In the genomic region with DNA sequence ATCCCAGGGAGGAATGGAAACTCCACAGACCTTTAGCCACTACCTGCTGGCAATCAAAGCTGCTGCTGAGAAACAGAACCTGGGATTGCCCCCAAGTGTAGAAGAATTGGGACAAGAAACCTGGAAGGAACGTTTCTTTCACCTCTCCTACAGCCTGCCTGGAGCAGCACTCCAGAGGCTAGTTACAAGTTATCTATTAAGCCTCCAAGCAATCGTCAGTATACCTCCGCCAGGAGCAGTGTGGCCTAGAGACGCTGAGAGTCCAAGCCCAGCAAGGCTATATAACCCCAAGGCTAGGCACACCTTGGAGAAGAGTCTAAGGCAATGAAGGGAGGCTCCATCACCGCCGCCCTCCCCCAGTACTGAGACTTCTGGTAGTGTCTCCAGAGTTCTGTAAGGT, we compare ENCODE assay signal across 17 mouse cellular contexts. TPM values are rescaled to one million over a fixed set of nuclear protein-coding genes. Genes with fewer than 3 reads are reported as not detected.
DNase-seq lines count a peak whose midpoint lies in the region; ATAC-seq lines count a peak whose summit lies in the region.
"Had no signal": no experiment of that assay in that cellular context is flagged by ENCODE, and none has a peak within 500 bp of the region (broad histone marks: within the 10 kb centered on the region; RNA-seq: fewer than 3 reads in every experiment).

No protein-coding gene starts in this region.

- DNase-seq in forebrain, embryonic 11.5 days (ENCODE audit: low spot score), result peak; percentile 57
- no peak for DNase-seq in layer of hippocampus, postnatal 14 days (ENCODE audit: low spot score in 2 of 2)
- DNase-seq in spleen, postnatal 36 days (ENCODE audit: low spot score in 2 of 2), result no peak
- DNase-seq: adrenal gland, adult 8-10 months; heart, adult 18-20 months; liver; right cerebral cortex, postnatal 25 days; thymus, adult 2 months had no signal

- peaks cover 26% of the 10 kb centered on the region for H3K4me1 ChIP-seq in forebrain, embryonic 11.5 days (replicated peaks; ENCODE audit: control insufficient read depth, insufficient read depth, low read length)
- peaks cover 45% of the 10 kb centered on the region for H3K4me1 ChIP-seq in forebrain, embryonic 15.5 days
- peaks cover 36% of the 10 kb centered on the region for H3K4me1 ChIP-seq in midbrain, embryonic 12.5 days
- H3K4me1 ChIP-seq in midbrain, embryonic 15.5 days, result peaks cover 4% of the 10 kb centered on the region; the same call in 1 of the 2 replicates
- peaks cover 64% of the 10 kb centered on the region for H3K4me1 ChIP-seq in forebrain, embryonic 13.5 days
- peaks cover 6% of the 10 kb centered on the region; the same call in 1 of the 2 replicates for H3K4me1 ChIP-seq in stomach, embryonic 16.5 days (ENCODE audit: control insufficient read depth, insufficient read depth, low read length)

- no peaks in the 10 kb centered on the region for H3K36me3 ChIP-seq in forebrain, embryonic 11.5 days (ENCODE audit: control insufficient read depth, insufficient read depth, low read length)
- H3K36me3 ChIP-seq in forebrain, embryonic 15.5 days, result no peaks in the 10 kb centered on the region
- no peaks in the 10 kb centered on the region for H3K36me3 ChIP-seq in midbrain, embryonic 12.5 days
- H3K36me3 ChIP-seq in midbrain, embryonic 15.5 days (replicated peaks), result no peaks in the 10 kb centered on the region
- no peaks in the 10 kb centered on the region for H3K36me3 ChIP-seq in forebrain, embryonic 13.5 days (ENCODE audit: poor library complexity, severe bottlenecking)
- H3K36me3 ChIP-seq in stomach, embryonic 16.5 days (ENCODE audit: control insufficient read depth, insufficient read depth, low read length), result no peaks in the 10 kb centered on the region
- H3K36me3 ChIP-seq: kidney, embryonic 15.5 days had no signal

- no peak overlapping the region for H3K27ac ChIP-seq in forebrain, embryonic 11.5 days (ENCODE audit: low read depth, low read length)
- no peak overlapping the region for H3K27ac ChIP-seq in forebrain, embryonic 15.5 days (replicated peaks)
- H3K27ac ChIP-seq in midbrain, embryonic 12.5 days (replicated peaks), result no peak overlapping the region
- no peak overlapping the region for H3K27ac ChIP-seq in midbrain, embryonic 15.5 days
- H3K27ac ChIP-seq in forebrain, embryonic 13.5 days, result no peak overlapping the region
- H3K27ac ChIP-seq in stomach, embryonic 16.5 days (ENCODE audit: low read length), result no peak overlapping the region
- H3K27ac ChIP-seq: kidney, embryonic 15.5 days; macrophage had no signal

- 10% methylated on average over 6 of the region's 6 CpGs for WGBS in forebrain, embryonic 11.5 days
- WGBS in forebrain, embryonic 15.5 days, result 52% methylated on average over 6 of the region's 6 CpGs
- 9% methylated on average over 6 of the region's 6 CpGs for WGBS in midbrain, embryonic 12.5 days
- WGBS in midbrain, embryonic 15.5 days, result 11% methylated on average over 6 of the region's 6 CpGs
- WGBS in forebrain, embryonic 13.5 days, result 36% methylated on average over 6 of the region's 6 CpGs
- 0% methylated on average over 6 of the region's 6 CpGs for WGBS in stomach, embryonic 16.5 days

- H3K4me2 ChIP-seq in forebrain, embryonic 11.5 days (ENCODE audit: low read depth, low read length, severe bottlenecking), result no peak overlapping the region
- H3K4me2 ChIP-seq in forebrain, embryonic 15.5 days (replicated peaks), result no peak overlapping the region
- 0 out of 2 replicates have a peak overlapping the region, but pooled peaks have one; percentile 2 for H3K4me2 ChIP-seq in midbrain, embryonic 12.5 days (replicated peaks)
- H3K4me2 ChIP-seq in midbrain, embryonic 15.5 days, result no peak overlapping the region
- H3K4me2 ChIP-seq in forebrain, embryonic 13.5 days, result peak overlapping the region; percentile 78; the same call in 1 of the 2 replicates
- no peak overlapping the region for H3K4me2 ChIP-seq in stomach, embryonic 16.5 days (ENCODE audit: low read depth, low read length)
- H3K4me2 ChIP-seq: kidney, embryonic 15.5 days; lung, embryonic 14.5 days had no signal

- no peak for ATAC-seq in forebrain, embryonic 11.5 days (replicated peaks; ENCODE audit: low FRiP score)
- ATAC-seq in forebrain, embryonic 15.5 days (replicated peaks), result no peak
- ATAC-seq in midbrain, embryonic 12.5 days (ENCODE audit: low FRiP score, low read depth), result no peak
- ATAC-seq in midbrain, embryonic 15.5 days (replicated peaks), result no peak
- ATAC-seq in forebrain, embryonic 13.5 days, result no peak
- 0 out of 2 replicates have a peak, but pooled peaks have one; percentile 2 for ATAC-seq in stomach, embryonic 16.5 days (ENCODE audit: insufficient read depth, low FRiP score)

- H3K4me3 ChIP-seq in forebrain, embryonic 11.5 days (ENCODE audit: low read depth, low read length), result no peak overlapping the region
- no peak overlapping the region for H3K4me3 ChIP-seq in forebrain, embryonic 15.5 days
- no peak overlapping the region; the same call in 1 of the 2 replicates for H3K4me3 ChIP-seq in midbrain, embryonic 12.5 days
- H3K4me3 ChIP-seq in midbrain, embryonic 15.5 days, result no peak overlapping the region
- no peak overlapping the region for H3K4me3 ChIP-seq in forebrain, embryonic 13.5 days
- H3K4me3 ChIP-seq in stomach, embryonic 16.5 days (replicated peaks; ENCODE audit: low read length), result no peak overlapping the region
- H3K4me3 ChIP-seq: kidney, embryonic 15.5 days had no signal

- no peaks in the 10 kb centered on the region for H3K9me3 ChIP-seq in forebrain, embryonic 11.5 days (ENCODE audit: control insufficient read depth, low read length)
- no peaks in the 10 kb centered on the region for H3K9me3 ChIP-seq in forebrain, embryonic 15.5 days
- H3K9me3 ChIP-seq in midbrain, embryonic 12.5 days, result no peaks in the 10 kb centered on the region
- H3K9me3 ChIP-seq in midbrain, embryonic 15.5 days, result no peaks in the 10 kb centered on the region
- H3K9me3 ChIP-seq in forebrain, embryonic 13.5 days (replicated peaks), result no peaks in the 10 kb centered on the region
- H3K9me3 ChIP-seq in stomach, embryonic 16.5 days (replicated peaks; ENCODE audit: control insufficient read depth, low read length), result no peaks in the 10 kb centered on the region
- H3K9me3 ChIP-seq: kidney, embryonic 15.5 days had no signal

- no peak overlapping the region for H3K9ac ChIP-seq in forebrain, embryonic 11.5 days (ENCODE audit: low read length)
- H3K9ac ChIP-seq in forebrain, embryonic 15.5 days (replicated peaks), result no peak overlapping the region
- no peak overlapping the region for H3K9ac ChIP-seq in midbrain, embryonic 12.5 days (replicated peaks)
- no peak overlapping the region for H3K9ac ChIP-seq in midbrain, embryonic 15.5 days
- H3K9ac ChIP-seq in forebrain, embryonic 13.5 days, result no peak overlapping the region
- no peak overlapping the region for H3K9ac ChIP-seq in stomach, embryonic 16.5 days (ENCODE audit: low read length)
- H3K9ac ChIP-seq: kidney, embryonic 15.5 days; lung, embryonic 14.5 days had no signal

- H3K27me3 ChIP-seq in forebrain, embryonic 11.5 days (ENCODE audit: control insufficient read depth, insufficient read depth, low read length), result peaks cover 75% of the 10 kb centered on the region
- peaks cover 75% of the 10 kb centered on the region for H3K27me3 ChIP-seq in forebrain, embryonic 15.5 days
- H3K27me3 ChIP-seq in midbrain, embryonic 12.5 days, result peaks cover 99% of the 10 kb centered on the region
- peaks cover 86% of the 10 kb centered on the region for H3K27me3 ChIP-seq in midbrain, embryonic 15.5 days (replicated peaks)
- peaks cover 92% of the 10 kb centered on the region for H3K27me3 ChIP-seq in forebrain, embryonic 13.5 days
- peaks cover 93% of the 10 kb centered on the region for H3K27me3 ChIP-seq in stomach, embryonic 16.5 days (ENCODE audit: control insufficient read depth, insufficient read depth, low read length)

RNA-seq across cellular contexts. Expression of a gene that starts 2.4 kb away (rescaled TPM):
- 97.2 and 103 TPM in 2 replicates for polyA plus RNA-seq in forebrain, embryonic 11.5 days (2014; fragmentation: Nextera tagmentation; extraction: Ambion mirVana)
- 45.0 and 57.0 TPM in 2 replicates for polyA plus RNA-seq in forebrain, embryonic 15.5 days (2015; fragmentation: Nextera tagmentation; extraction: Ambion mirVana)
- 21.5 and 74.8 TPM in 2 replicates for polyA plus RNA-seq in midbrain, embryonic 12.5 days (2016; fragmentation: Nextera tagmentation; extraction: Ambion mirVana)
- polyA plus RNA-seq in midbrain, embryonic 15.5 days (2015; fragmentation: Nextera tagmentation; extraction: Ambion mirVana), result 22.5 and 23.3 TPM in 2 replicates
- polyA plus RNA-seq in forebrain, embryonic 13.5 days (2015; fragmentation: Nextera tagmentation; extraction: Ambion mirVana), result 87.1 and 92.7 TPM in 2 replicates
- 1.4 and 1.7 TPM in 2 replicates for polyA plus RNA-seq in stomach, embryonic 16.5 days (2015; fragmentation: Nextera tagmentation; extraction: Ambion mirVana)
- total RNA-seq in layer of hippocampus, postnatal 14 days (2021), result 10 to 100 TPM; 11.1 to 11.2 TPM
- total RNA-seq: adrenal gland, adult 8-10 months; heart, adult 18-20 months had no signal
- polyA plus RNA-seq: heart, embryonic 16.5 days; lung, embryonic 14.5 days; macrophage had no signal

Comparison
In these comparisons a context has a peak if more than half of its experiments do, and no peak if none do; other contexts are left out.
1. H3K4me2 ChIP-seq: peak in midbrain, embryonic 12.5 days (single experiment) and forebrain, embryonic 13.5 days (single experiment); none in forebrain, embryonic 11.5 days (single experiment), forebrain, embryonic 15.5 days (single experiment), midbrain, embryonic 15.5 days (single experiment) and stomach, embryonic 16.5 days (single experiment).